Mouse (Mus musculus) megakaryocyte-erythroid progenitor cell, adult 5-6 weeks (primary cell): ENCODE measurements around the gene Nol9. TPM values are rescaled to one million over a fixed set of nuclear protein-coding genes. Genes with fewer than 3 reads are reported as not detected.
"Not testable (repeated sequence)": the region's sequence is repeated elsewhere in the genome, so short reads cannot be mapped to it uniquely, and the experiment has no call there.

Experiments used
- ATAC-seq: replicated peaks from 2 replicates; pipeline ENCODE4 v1.8.0; 2016; ENCODE audit warnings: mild to moderate bottlenecking, inconsistent platforms; ENCODE audit not compliant: severe bottlenecking, poor library complexity, low FRiP score, low TSS enrichment
- total RNA-seq, 2 experiments: library from RNA; stranded (forward) in 1 of 2; stranded (reverse) in 1 of 2; fragments of 200-1000, 215-1000 nt in 1 of 2; fragments of >200 nt in 1 of 2; fragmentation: Nextera tagmentation in 1 of 2; gene quantifications; 2 replicates each; pipeline ENCODE4 v1.2.3; 2014 to 2017

Nol9 gene
- total RNA-seq, 2 experiments from 2014 or later = 60.8 to 64.3 TPM

GRCm38 (mm10) chr4:152009076-152010051 lies 29.8 kb upstream of the Nol9 start:
- no peak for ATAC-seq

- ATAC-seq = peak; percentile 54
Measured at GRCm38 (mm10) chr4:152010091-152010706, 28.9 kb upstream of the Nol9 start.

- peak; percentile 30 for ATAC-seq
Measured at GRCm38 (mm10) chr4:152010707-152011134, 28.4 kb upstream of the Nol9 start.

GRCm38 (mm10) chr4:152011171-152011760 lies 27.9 kb upstream of the Nol9 start:
- peak; percentile 19; the same call in 1 of the 2 replicates for ATAC-seq

GRCm38 (mm10) chr4:152012109-152012508 lies 27.0 kb upstream of the Nol9 start:
- ATAC-seq = no peak

GRCm38 (mm10) chr4:152013036-152013813 lies 25.9 kb upstream of the Nol9 start:
- no peak for ATAC-seq

GRCm38 (mm10) chr4:152019073-152019472 lies 20.0 kb upstream of the Nol9 start:
- no peak for ATAC-seq

GRCm38 (mm10) chr4:152020024-152020423 lies 19.1 kb upstream of the Nol9 start:
- ATAC-seq = no peak

- no peak for ATAC-seq
Measured at GRCm38 (mm10) chr4:152021568-152022097, 17.5 kb upstream of the Nol9 start.

- no peak for ATAC-seq
Measured at GRCm38 (mm10) chr4:152022506-152022905, 16.6 kb upstream of the Nol9 start.

GRCm38 (mm10) chr4:152024525-152024924 lies 14.6 kb upstream of the Nol9 start:
- ATAC-seq = no peak

GRCm38 (mm10) chr4:152026751-152027508 lies 12.2 kb upstream of the Nol9 start:
- peak; percentile 6; the same call in 1 of the 2 replicates for ATAC-seq

GRCm38 (mm10) chr4:152027524-152027923 lies 11.6 kb upstream of the Nol9 start, which contains the start of gene Zbtb48:
TSS of gene Zbtb48 (minus strand) at chr4:152027671.
- peak; percentile 94 for ATAC-seq

- ATAC-seq = no peak
Measured at GRCm38 (mm10) chr4:152028456-152028855, 10.7 kb upstream of the Nol9 start.

- ATAC-seq = no peak
Measured at GRCm38 (mm10) chr4:152029087-152029486, 10.0 kb upstream of the Nol9 start.

GRCm38 (mm10) chr4:152029997-152030396 lies 9.1 kb upstream of the Nol9 start:
- no peak for ATAC-seq

GRCm38 (mm10) chr4:152032922-152033321 lies 6.2 kb upstream of the Nol9 start:
- ATAC-seq = no peak

GRCm38 (mm10) chr4:152036464-152036863 lies 2.7 kb upstream of the Nol9 start:
- ATAC-seq = not testable (repeated sequence)
